Mouse (Mus musculus) stomach, postnatal 0 days (tissue): ENCODE results near the gene Nsmce4a. TPM values are rescaled to one million over a fixed set of nuclear protein-coding genes. Genes with fewer than 3 reads are reported as not detected.
A peak's percentile ranks its signal among the peaks of the same experiment; 100 is the strongest.
"Not testable (repeated sequence)": the region's sequence is repeated elsewhere in the genome, so short reads cannot be mapped to it uniquely, and the experiment has no call there.

Source experiments
- ATAC-seq: fragments of 200-750 bp; cut with Nextera tagmentation; 2 replicates; pipeline ENCODE4 v1.8.0; 2017; ENCODE audit not compliant: low FRiP score, low TSS enrichment
- DNase-seq: peaks from one replicate; pipeline ENCODE4 v3.0.0-alpha.2; 2016; ENCODE audit warnings: low spot score
- H3K27ac ChIP-seq: fragments of 300-500 bp; sonication (generic); replicated peaks from 2 replicates; pipeline ENCODE4 v1.5.1; 2014; ENCODE audit warnings: mild to moderate bottlenecking, control low read depth
- H3K27me3 ChIP-seq: fragments of 300-500 bp; sonication (generic); 2 replicates; pipeline ENCODE4 v1.6.1; 2014; ENCODE audit warnings: low read length; ENCODE audit not compliant: control insufficient read depth, insufficient read depth
- H3K36me3 ChIP-seq: fragments of 300-500 bp; sonication (generic); 2 replicates; pipeline ENCODE4 v1.6.1; 2014; ENCODE audit warnings: low read length, mixed read lengths; ENCODE audit not compliant: control insufficient read depth, insufficient read depth
- H3K4me1 ChIP-seq: fragments of 300-500 bp; sonication (generic); replicated peaks from 2 replicates; pipeline ENCODE4 v1.6.1; 2014; ENCODE audit warnings: antibody characterized with exemption; ENCODE audit not compliant: control insufficient read depth, insufficient read depth
- H3K4me2 ChIP-seq: fragments of 300-500 bp; sonication (generic); replicated peaks from 2 replicates; pipeline ENCODE4 v1.6.1; 2014; ENCODE audit warnings: low read depth, mild to moderate bottlenecking, control low read depth, moderate library complexity
- H3K4me3 ChIP-seq: fragments of 300-500 bp; sonication (generic); 2 replicates; pipeline ENCODE4 v1.5.1; 2014; ENCODE audit warnings: low read depth, low read length, control low read depth
- H3K9ac ChIP-seq: fragments of 300-500 bp; sonication (generic); 2 replicates; pipeline ENCODE4 v1.6.1; 2014; ENCODE audit warnings: mild to moderate bottlenecking, low read length, control low read depth, mixed read lengths
- H3K9me3 ChIP-seq: fragments of 300-500 bp; sonication (generic); 2 replicates; pipeline ENCODE4 v1.6.1; 2016; ENCODE audit warnings: low read length; ENCODE audit not compliant: control insufficient read depth
- CTCF ChIP-seq: IDR thresholded peaks from 2 replicates; pipeline ENCODE4 v1.5.1; 2016; ENCODE audit warnings: antibody characterized with exemption, low read depth, mild to moderate bottlenecking, moderate library complexity
- EP300 ChIP-seq: optimal IDR thresholded peaks from 2 replicates; pipeline ENCODE3; 2016; ENCODE audit warnings: antibody characterized with exemption
- WGBS: fragments of 180-500 bp; shearing (Covaris S2); extraction: QIAGEN DNeasy Blood & Tissue Kit; methylation state at CpG from one replicate; pipeline ENCODE4 v1.1.7; 2014; 5-methylcytosine and 5-hydroxymethylcytosine counted together
- polyA plus RNA-seq: library from polyadenylated mRNA; unstranded; fragments of >200 nt; fragmentation: Nextera tagmentation; extraction: Ambion mirVana; gene quantifications from 2 replicates; pipeline ENCODE4 v1.2.1, GENCODE M21; 2015

The Nsmce4a gene
- polyA plus RNA-seq, 1 experiment from 2014 or later, result 89.7 TPM

DNA sequence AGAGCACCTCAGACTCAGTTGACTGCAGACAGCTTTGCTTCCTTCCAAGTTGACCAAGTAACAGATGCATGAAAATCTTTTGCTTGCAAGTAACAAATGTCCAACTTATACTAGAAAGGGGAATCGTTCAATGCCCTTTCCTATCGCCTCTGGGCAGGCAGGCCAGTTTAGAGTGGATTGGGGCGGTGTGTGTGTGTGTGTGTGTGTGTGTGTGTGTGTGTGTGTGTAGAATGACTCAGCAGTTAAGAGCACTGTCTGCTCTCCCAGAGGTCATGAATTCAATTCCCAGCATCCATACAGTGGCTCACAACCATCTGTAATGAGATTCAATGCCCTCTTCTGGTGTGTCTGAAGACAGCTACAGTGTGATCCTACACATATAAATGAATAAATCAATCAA lies 27.2 kb upstream of the Nsmce4a start:
- no peaks in the 10 kb centered on the region for H3K9me3 ChIP-seq
- H3K9ac ChIP-seq, result no peak overlapping the region
- ATAC-seq, result 0 out of 2 replicates have a peak, but pooled peaks have one; percentile 24
- 76% methylated on average over 3 of the region's 3 CpGs for WGBS
- H3K27me3 ChIP-seq, result no peaks in the 10 kb centered on the region
- H3K4me2 ChIP-seq, result no peak overlapping the region
- no peak for DNase-seq
- H3K27ac ChIP-seq, result no peak overlapping the region
- H3K4me3 ChIP-seq, result no peak overlapping the region
- H3K36me3 ChIP-seq, result no peaks in the 10 kb centered on the region
- no peaks in the 10 kb centered on the region for H3K4me1 ChIP-seq
- no peak for TF ChIP-seq EP300
- TF ChIP-seq CTCF, result no peak

DNA sequence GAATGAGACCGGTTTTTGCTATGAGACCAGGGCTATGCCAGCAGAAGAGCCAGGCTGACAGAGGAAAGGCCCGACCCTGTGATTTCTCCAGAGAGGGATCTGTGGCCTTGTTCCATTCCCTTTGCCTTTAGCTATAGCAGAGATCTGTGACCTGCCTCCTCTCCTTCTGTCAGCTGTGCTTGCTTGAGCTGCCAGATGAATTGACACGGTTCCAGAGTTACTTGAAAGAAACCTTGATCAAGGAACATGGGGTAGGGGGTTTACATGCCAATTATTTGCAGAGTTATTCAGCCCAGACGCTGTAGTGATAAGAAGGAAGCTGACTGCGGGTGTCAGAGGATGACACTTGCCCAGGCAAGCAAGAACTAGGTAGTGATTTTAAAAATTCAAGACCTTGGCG lies 24.6 kb upstream of the Nsmce4a start:
- H3K36me3 ChIP-seq, result no peaks in the 10 kb centered on the region
- TF ChIP-seq CTCF, result no peak
- TF ChIP-seq EP300, result no peak
- no peak overlapping the region for H3K4me3 ChIP-seq
- H3K27ac ChIP-seq, result no peak overlapping the region
- no peaks in the 10 kb centered on the region for H3K9me3 ChIP-seq
- ATAC-seq, result no peak
- no peak overlapping the region for H3K9ac ChIP-seq
- H3K4me2 ChIP-seq, result no peak overlapping the region
- no peaks in the 10 kb centered on the region for H3K27me3 ChIP-seq
- H3K4me1 ChIP-seq, result no peaks in the 10 kb centered on the region
- WGBS, result 71% methylated on average over 6 of the region's 6 CpGs
- no peak for DNase-seq

DNA sequence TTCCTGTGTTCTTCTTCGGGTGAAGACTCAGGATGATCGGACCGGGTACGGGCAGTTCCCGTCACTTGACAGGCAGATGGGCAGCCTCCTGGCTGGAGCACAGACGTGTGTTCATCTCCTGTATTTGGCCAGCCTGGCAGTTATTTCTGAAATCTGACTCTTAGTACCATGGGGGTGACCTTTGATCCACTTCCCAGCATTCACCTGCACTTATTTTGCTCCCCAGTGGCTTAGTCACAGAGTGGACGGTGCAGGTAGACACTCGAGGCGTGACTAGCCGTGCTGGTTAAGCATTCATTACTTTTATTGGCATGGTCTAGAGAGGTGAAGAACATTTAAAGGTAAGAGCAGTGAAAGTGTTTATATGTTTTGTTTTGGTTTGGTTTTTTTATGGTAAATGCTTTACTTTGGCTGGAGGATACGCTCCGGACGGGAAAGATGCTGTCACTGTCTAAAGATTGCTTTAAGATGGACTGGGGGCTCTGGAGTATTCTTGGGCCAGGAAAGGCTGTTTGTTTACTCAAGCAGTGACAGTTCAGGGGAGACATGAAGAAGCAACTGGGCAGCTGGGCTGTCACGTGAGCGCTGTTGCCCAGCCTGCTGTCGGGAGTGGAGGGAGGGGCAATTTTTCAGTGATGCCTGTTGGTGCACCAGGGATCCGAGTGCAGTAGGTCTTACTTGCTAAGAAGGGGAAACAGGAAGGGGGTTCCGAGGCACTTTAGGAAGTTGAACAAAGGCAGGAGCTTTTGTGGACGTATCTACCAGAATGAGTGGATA lies 23.3 kb upstream of the Nsmce4a start:
- not testable (repeated sequence) for DNase-seq, H3K27me3 ChIP-seq, H3K4me3 ChIP-seq, H3K4me2 ChIP-seq, H3K9ac ChIP-seq, H3K9me3 ChIP-seq, H3K27ac ChIP-seq, H3K4me1 ChIP-seq, H3K36me3 ChIP-seq
- 0 out of 2 replicates have a peak, but pooled peaks have one; percentile 27 for ATAC-seq
- WGBS, result 27% methylated on average over 9 of the region's 19 CpGs

DNA sequence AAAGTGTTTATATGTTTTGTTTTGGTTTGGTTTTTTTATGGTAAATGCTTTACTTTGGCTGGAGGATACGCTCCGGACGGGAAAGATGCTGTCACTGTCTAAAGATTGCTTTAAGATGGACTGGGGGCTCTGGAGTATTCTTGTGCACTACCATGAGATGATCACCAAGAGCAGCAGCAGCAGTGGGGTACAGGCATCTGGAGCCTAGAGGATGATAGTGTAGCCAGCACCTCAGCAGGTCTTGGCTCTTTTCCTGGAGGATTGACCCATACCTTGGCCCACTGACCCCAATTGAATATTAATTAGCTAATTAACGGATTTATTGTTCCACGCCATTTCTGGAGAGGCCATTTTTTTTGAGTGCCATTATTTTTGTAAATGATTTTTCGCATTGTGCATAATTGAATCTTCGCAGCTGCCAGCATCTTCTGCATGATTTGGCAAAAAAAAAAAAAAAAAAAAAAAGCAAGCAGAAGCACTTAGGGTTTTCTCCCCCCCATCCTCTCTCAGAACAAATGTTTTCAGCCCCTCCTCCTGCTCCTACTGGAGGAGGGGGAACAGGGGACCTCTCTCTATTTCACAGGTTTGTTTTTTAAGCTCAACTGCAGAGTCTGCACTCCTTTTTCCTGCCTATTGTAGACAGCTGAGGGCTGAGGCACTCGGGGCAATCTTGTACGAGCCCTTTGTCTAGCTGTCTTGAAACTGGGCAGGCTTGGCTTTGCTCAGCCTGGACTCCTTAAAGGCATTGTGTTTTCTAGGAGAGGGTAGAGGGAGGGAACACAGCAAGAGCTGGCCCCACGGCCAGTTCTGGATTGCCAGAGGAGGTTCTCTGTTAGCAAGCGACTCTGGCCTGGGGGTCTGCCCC lies 20.7 kb upstream of the Nsmce4a start:
- 77% methylated on average over 7 of the region's 11 CpGs for WGBS
- not testable (repeated sequence) for H3K9ac ChIP-seq, H3K27ac ChIP-seq, H3K4me3 ChIP-seq, H3K4me2 ChIP-seq, H3K27me3 ChIP-seq, H3K4me1 ChIP-seq, ATAC-seq, H3K9me3 ChIP-seq, H3K36me3 ChIP-seq, DNase-seq

DNA sequence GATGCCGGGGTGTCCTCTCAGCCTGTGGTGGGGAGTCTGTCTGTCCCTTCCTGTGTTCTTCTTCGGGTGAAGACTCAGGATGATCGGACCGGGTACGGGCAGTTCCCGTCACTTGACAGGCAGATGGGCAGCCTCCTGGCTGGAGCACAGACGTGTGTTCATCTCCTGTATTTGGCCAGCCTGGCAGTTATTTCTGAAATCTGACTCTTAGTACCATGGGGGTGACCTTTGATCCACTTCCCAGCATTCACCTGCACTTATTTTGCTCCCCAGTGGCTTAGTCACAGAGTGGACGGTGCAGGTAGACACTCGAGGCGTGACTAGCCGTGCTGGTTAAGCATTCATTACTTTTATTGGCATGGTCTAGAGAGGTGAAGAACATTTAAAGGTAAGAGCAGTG lies 20.1 kb upstream of the Nsmce4a start:
- H3K9me3 ChIP-seq, H3K36me3 ChIP-seq, H3K4me2 ChIP-seq, H3K27me3 ChIP-seq, H3K4me3 ChIP-seq, H3K27ac ChIP-seq, H3K4me1 ChIP-seq, H3K9ac ChIP-seq, DNase-seq: not testable (repeated sequence)
- WGBS, result no CpG with 5 or more reads among the region's 11 CpGs
- ATAC-seq, result peak; percentile 45; the same call in 1 of the 2 replicates

DNA sequence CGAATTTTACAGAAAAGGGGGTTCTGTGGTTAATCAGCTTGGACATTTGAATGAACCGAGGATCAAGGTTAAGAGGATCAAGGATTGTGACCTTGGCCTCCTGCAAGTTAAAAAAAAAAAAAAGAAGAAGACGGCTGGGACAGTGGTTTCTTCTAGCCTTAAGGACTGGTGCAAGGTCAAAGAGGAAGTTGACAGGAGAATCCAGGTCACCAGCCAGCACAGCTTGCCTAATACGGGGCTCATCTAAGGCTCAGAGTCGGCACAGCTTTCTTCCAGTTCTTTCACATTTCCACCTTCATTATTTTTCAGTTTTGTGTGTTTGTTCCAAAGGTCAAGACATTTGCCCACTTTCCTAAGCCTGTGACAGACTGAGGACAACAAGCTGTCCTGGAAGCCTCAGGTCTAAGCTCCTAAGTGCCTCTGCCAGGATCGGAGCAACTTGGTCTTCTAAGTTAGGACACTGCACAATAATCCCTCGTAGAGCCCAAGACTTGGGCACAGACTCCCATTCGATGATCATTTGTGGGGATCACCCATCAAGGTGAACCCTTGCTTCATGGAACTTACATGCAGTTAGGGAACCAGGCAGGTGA lies 18.0 kb upstream of the Nsmce4a start:
- no peaks in the 10 kb centered on the region for H3K27me3 ChIP-seq
- no peak for TF ChIP-seq EP300
- TF ChIP-seq CTCF, result no peak
- H3K9me3 ChIP-seq, result no peaks in the 10 kb centered on the region
- peak overlapping the region; percentile 49 for H3K27ac ChIP-seq
- H3K4me2 ChIP-seq, result no peak overlapping the region
- H3K4me1 ChIP-seq, result peaks cover 2% of the 10 kb centered on the region; the same call in 1 of the 2 replicates
- DNase-seq (no peak), ATAC-seq (no peak)
- no peak overlapping the region for H3K4me3 ChIP-seq
- no peak overlapping the region for H3K9ac ChIP-seq
- WGBS, result 59% methylated on average over 8 of the region's 8 CpGs
- H3K36me3 ChIP-seq, result no peaks in the 10 kb centered on the region
